Mouse (Mus musculus) hindlimb bud, embryonic 11.5 days (tissue): ENCODE results near the gene Atp9a.
"Not testable (repeated sequence)": the region's sequence is repeated elsewhere in the genome, so short reads cannot be mapped to it uniquely, and the experiment has no call there.

Source experiments
- DNase-seq: peaks from one replicate; pipeline ENCODE4 v3.0.0-alpha.2; 2012; ENCODE audit warnings: low read depth, low spot score; ENCODE audit errors: extremely low spot score

Gene Atp9a

GRCm38 (mm10) chr2:168742059-168742627, at the start of gene Atp9a:
Atp9a (minus strand) TSS chr2:168742409.
- DNase-seq = no peak

GRCm38 (mm10) chr2:168791115-168791802, 49.0 kb upstream of the Atp9a start:
- no peak for DNase-seq

- no peak for DNase-seq
These were observed 44.0 kb upstream of the Atp9a start for GRCm38 (mm10) chr2:168786174-168786573.

GRCm38 (mm10) chr2:168780596-168780995, 38.4 kb upstream of the Atp9a start:
- no peak for DNase-seq

GRCm38 (mm10) chr2:168780024-168780423, 37.8 kb upstream of the Atp9a start:
- no peak for DNase-seq

- no peak for DNase-seq
These were observed 35.3 kb upstream of the Atp9a start for GRCm38 (mm10) chr2:168777481-168777880.

GRCm38 (mm10) chr2:168776238-168776637, 34.0 kb upstream of the Atp9a start:
- DNase-seq = no peak

- DNase-seq = no peak
These were observed 27.1 kb upstream of the Atp9a start for GRCm38 (mm10) chr2:168769259-168769658.

- no peak for DNase-seq
These were observed 25.4 kb upstream of the Atp9a start, which contains the start of gene Sall4 for GRCm38 (mm10) chr2:168767582-168767981. Sall4 (minus strand) TSS chr2:168767943.

- peak; percentile 81 for DNase-seq
These were observed 24.5 kb upstream of the Atp9a start for GRCm38 (mm10) chr2:168766538-168767361.

- DNase-seq = no peak
These were observed 23.7 kb upstream of the Atp9a start for GRCm38 (mm10) chr2:168765696-168766537.

- DNase-seq = no peak
These were observed 23.0 kb upstream of the Atp9a start for GRCm38 (mm10) chr2:168765065-168765681.

GRCm38 (mm10) chr2:168764460-168764867, 22.3 kb upstream of the Atp9a start:
- no peak for DNase-seq

- DNase-seq = no peak
These were observed 21.6 kb upstream of the Atp9a start for GRCm38 (mm10) chr2:168763785-168764184.

GRCm38 (mm10) chr2:168762411-168762815, 20.2 kb upstream of the Atp9a start:
- no peak for DNase-seq

- DNase-seq = no peak
These were observed 19.7 kb upstream of the Atp9a start for GRCm38 (mm10) chr2:168761954-168762353.

- DNase-seq = no peak
These were observed 18.9 kb upstream of the Atp9a start for GRCm38 (mm10) chr2:168761141-168761540.

- DNase-seq = not testable (repeated sequence)
These were observed 2.2 kb upstream of the Atp9a start for GRCm38 (mm10) chr2:168744406-168744805.

GRCm38 (mm10) chr2:168742649-168743048, 440 bp upstream of the Atp9a start:
- no peak for DNase-seq

- no peak for DNase-seq
These were observed 743 bp downstream of the Atp9a start for GRCm38 (mm10) chr2:168741273-168742058.
